Mouse (Mus musculus): ENCODE measurements around the gene Dip2c. TPM values are rescaled to one million over a fixed set of nuclear protein-coding genes. Genes with fewer than 3 reads are reported as not detected.

Gene Dip2c
- total RNA-seq, 2 experiments from 2014 or later = 83.9 to 85.2 TPM

GRCm38 (mm10) chr13:9418441-9418840 is 142.1 kb downstream of the Dip2c start:
- intact Hi-C loops (cut with DNase I) = no loop called here
- no peak for DNase-seq

DNA sequence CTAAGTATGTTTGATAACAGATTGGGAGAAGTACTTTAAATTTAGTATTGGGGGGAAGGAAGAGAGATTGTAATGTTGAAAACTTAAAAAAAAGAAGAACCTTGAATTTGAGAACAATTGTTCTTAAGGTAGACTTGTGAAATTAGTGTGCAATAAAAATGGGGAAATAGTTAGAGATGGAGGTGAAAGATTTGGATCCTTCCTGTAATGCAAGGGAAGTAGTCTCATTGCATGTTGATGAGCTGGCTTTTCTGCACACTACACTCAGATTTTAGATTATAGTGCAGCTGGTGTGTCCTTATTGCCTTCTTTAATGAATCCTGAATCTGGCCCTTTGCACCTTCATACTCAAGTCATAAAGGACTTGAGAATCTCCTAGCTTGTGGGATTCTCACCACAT is 142.9 kb downstream of the Dip2c start:
- intact Hi-C loops (cut with DNase I) = no loop called here
- DNase-seq = no peak

DNA sequence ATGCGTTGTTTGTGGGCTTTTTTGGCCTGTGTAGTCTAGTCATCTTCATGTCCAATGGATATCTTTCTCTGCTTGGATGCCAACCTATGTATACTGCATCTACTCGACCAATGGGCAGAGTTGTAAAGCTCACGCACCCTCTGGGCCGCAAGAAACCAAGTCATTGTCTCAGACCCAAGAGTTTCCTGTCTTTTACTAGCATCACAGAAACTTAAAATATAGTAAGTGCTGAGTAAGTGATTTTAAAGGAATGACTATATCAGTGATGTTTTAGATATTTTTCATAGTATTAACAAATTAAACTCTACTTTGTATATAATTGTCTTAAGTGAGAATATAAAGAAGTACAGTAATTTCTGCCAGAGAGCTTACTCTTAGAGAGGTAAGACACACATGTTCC is 145.6 kb downstream of the Dip2c start:
- no peak for DNase-seq
- intact Hi-C loops (cut with DNase I) = no loop called here

- DNase-seq = no peak
Measured at GRCm38 (mm10) chr13:9422876-9423275, 146.5 kb downstream of the Dip2c start.

GRCm38 (mm10) chr13:9424434-9424833 is 148.1 kb downstream of the Dip2c start:
- no peak for DNase-seq
- intact Hi-C loops (cut with DNase I) = no loop called here

More at GRCm38 (mm10) chr13:9422876-9423275, 146.5 kb downstream of the Dip2c start:
- intact Hi-C loops (cut with DNase I) = no loop called here

- intact Hi-C loops (cut with DNase I) = no loop called here
- no peak for DNase-seq
Measured at GRCm38 (mm10) chr13:9426267-9426666, 149.9 kb downstream of the Dip2c start.

DNA sequence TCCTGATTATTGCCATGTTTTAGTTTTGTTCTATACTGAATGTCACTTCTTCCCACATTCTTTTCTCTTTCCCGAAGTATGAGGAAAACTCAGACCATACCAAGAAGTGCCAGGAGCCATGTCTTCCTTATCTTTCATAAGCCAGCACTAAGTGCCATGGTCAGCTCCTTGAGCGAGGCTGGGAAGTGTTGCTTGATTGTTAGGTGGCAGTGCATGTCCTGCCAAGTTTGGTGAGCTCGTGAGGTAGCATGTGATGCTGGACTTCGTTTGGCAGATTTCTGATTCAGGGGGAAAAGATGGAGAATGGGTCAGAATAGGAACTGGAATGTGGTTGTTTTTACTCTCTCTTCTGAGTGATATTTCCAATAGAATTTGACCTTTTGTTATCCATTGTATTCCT is 150.5 kb downstream of the Dip2c start:
- DNase-seq = no peak

DNA sequence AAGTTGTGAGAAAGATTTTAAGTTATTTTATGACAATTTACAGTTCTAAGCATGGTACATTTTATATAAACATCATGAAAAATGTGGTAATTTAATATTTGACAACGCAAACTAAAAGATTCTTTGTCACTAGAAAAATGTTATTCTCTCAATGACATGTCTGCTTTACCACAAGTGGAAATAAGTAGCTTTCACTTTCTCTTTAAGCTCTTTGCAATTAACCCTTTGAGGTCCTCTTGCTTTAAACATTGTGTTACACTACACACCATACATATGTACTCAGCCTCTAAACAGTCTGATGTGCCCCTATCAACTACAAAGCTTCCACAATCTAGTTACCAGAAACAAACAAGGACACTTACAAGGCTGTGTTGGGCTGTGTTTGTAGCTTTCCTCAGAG is 153.6 kb downstream of the Dip2c start:
- no peak for DNase-seq
- intact Hi-C loops (cut with DNase I) = no loop called here

More for the DNA sequence above, 150.5 kb downstream of the Dip2c start:
- intact Hi-C loops (cut with DNase I) = no loop called here

DNA sequence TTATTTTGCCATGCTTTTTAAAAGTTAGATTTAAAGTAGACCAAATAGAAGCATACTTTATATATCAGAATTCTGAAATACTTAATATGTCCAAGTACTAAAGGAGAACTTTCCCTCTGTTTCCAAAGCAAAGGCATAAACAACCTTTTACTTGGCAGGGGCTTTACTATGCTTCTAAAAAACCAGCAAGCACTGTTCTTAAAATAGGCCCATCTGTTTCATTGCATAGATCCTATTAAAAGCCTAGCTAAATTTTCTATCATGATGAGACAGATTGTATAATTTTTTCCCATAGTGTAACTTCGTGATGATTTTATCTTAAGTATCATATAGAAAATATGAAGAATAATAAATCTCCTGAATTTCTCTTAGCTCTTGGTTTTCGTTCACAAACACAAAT is 154.4 kb downstream of the Dip2c start:
- intact Hi-C loops (cut with DNase I) = no loop called here
- no peak for DNase-seq

- intact Hi-C loops (cut with DNase I) = no loop called here
- DNase-seq = no peak
Measured at GRCm38 (mm10) chr13:9431441-9431840, 155.1 kb downstream of the Dip2c start.

GRCm38 (mm10) chr13:9443066-9443465 is 166.7 kb downstream of the Dip2c start:
- intact Hi-C loops (cut with DNase I) = no loop called here
- no peak for DNase-seq

DNA sequence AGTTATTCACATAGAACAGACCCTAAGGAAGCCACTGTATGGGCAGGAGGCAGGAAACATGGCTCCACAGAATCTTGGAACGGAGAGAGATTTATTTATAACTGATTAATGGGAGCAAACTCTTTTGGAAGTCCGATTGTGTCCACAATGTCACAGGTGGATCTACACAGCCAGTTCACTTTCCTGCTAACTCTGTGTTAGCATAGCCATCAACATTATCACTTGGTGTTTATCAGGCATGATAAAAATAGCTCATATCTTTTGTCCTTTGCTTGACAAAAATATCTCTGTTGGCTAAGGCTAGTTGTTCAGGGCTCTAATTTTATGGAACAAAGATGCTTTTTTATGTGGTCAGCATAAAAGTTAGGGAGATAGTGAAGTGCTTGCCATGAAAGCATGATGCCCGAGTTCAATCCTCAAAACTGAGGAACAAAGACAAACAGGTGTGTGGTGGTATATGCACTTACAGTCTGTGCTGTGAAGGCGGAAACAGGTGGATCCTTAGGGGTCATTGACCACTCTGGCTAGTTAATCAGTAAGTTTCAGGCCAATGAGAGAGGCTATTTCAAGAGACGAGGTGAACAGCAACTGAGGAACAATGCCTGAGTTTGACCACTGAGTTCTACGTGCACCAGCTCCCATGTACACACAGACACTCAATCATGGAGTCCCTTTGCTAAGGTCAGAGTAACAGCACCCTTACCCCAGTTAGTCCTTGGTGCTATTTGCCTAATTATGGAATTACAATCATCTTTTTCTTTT is 169.4 kb downstream of the Dip2c start:
- intact Hi-C loops (cut with DNase I) = no loop called here
- DNase-seq = no peak

GRCm38 (mm10) chr13:9446448-9447115 is 170.3 kb downstream of the Dip2c start:
- peak; percentile 39 for DNase-seq
- intact Hi-C loops (cut with DNase I) = no loop called here

GRCm38 (mm10) chr13:9450276-9450675 is 173.9 kb downstream of the Dip2c start:
- intact Hi-C loops (cut with DNase I) = no loop called here

DNA sequence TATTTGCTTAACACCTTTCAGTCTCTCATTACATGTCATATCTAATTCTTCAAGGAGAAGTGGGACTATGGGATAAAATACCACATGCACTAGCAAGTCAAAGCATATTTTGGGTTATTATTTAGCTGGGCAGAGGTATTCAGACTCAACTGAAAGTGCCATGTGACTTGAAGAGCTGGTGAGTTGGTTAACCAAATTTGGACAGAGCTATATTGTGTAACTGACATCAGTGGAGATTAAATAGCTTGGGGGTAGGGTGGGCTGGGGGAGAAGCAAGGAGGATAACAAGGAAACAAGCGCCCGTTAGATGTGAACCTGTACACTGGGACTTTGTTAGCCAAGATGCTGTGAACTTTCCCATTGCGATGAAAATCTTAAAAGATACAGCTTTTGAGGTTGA is 175.6 kb downstream of the Dip2c start:
- intact Hi-C loops (cut with DNase I) = no loop called here

More at GRCm38 (mm10) chr13:9450276-9450675, 173.9 kb downstream of the Dip2c start:
- no peak for DNase-seq

GRCm38 (mm10) chr13:9454426-9455177 is 178.3 kb downstream of the Dip2c start:
- no peak for DNase-seq
- intact Hi-C loops (cut with DNase I) = no loop called here

More for the DNA sequence above, 175.6 kb downstream of the Dip2c start:
- DNase-seq = no peak

DNA sequence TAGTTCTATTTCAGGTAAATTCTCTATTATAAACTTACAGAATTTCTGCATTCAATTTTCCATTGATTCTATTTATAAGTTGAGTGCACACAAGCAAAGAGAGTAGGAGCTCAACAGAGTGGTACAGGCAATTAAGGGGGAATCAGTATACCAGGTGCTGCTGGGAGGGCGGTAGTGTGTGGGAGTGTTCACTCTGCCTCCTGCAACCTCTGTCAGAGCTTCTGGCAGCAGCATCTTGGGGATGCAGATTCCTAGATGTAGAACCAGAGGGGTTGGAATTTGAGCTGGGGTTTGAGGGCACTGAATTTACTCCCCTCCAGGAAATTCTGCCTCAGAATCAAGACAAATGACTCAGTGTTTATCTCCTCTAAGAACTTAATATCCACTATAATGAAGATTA is 179.7 kb downstream of the Dip2c start:
- DNase-seq = no peak
- intact Hi-C loops (cut with DNase I) = no loop called here

- DNase-seq = no peak
- intact Hi-C loops (cut with DNase I) = no loop called here
Measured at GRCm38 (mm10) chr13:9457420-9458308, 181.3 kb downstream of the Dip2c start.

- no peak for DNase-seq
- intact Hi-C loops (cut with DNase I) = loop anchor here (10.0 kb wide), 1 partner anchor 280 kb away; no protein-coding TSS in a partner anchor
Measured at GRCm38 (mm10) chr13:9464457-9464856, 188.1 kb downstream of the Dip2c start.

DNA sequence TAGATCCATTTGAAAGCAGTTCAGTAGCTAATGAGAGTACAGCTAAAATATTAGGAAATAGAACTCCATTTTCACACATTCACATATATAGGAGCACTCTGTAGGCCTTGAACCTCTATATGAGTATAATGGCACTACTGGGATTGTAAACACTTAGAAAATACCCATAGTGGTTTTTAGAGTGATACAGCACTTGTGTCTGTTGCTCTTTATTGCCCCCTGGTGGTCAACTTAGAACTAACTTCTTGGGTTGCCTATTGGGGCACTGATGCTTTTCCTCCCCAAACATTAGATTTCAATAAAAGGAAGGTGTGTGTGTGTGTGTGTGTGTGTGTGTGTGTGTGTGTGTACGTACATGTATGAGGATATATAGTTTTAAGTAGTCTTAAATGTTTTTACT is 190.9 kb downstream of the Dip2c start:
- intact Hi-C loops (cut with DNase I) = loop anchor here (5.0 to 10.0 kb wide), 2 partner anchors 190 to 282 kb away; partner anchors contain the start of gene Dip2c
- DNase-seq = peak; percentile 47

Measured in left cerebral cortex, postnatal 4 days (tissue).